Mouse (Mus musculus): ENCODE measurements at regions not wholly inside any gene's neighbourhood (a gene's known extent, or its start where the extent isn't known, plus 50 kb on each side); places are given as distances from the start of the nearest gene placed in this dataset.

DNA sequence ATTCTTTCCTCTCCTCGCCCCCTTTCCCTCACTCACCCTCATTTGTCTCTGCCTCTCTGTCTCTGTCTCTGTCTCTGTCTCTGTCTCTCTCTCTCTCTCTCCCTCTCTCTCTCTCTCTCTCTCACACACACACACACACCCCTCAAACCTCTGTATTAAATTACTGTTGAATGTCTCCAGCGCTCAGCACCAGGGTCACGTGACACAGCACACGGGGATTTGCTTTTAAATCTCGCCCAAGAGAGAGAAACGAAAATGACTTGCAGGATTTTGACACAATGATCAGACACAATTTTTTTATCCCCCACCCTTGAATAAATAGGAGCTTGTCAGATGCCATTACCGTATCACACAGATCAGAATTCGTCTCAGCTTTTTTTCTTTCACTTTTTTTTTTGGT, 125.2 kb downstream of the En1 start:
- Histone ChIP-seq H3K4me3 (replicated peaks) (no peak overlapping the region), H3K36me3 (replicated peaks; ENCODE audit: low read length) (no peaks in the 10 kb centered on the region), H3K27me3 (replicated peaks) (no peaks in the 10 kb centered on the region), H3K9me3 (no peaks in the 10 kb centered on the region; the same call in 1 of the 2 replicates), H3K4me1 (no peaks in the 10 kb centered on the region)
- TF ChIP-seq FLI1 (IDR thresholded peaks at IDR 0.05; ENCODE audit: low read length) (no peak), GATA1 (IDR thresholded peaks at IDR 0.05; ENCODE audit: borderline replicate concordance, low read length) (no peak)

GRCm38 (mm10) chr1:120732003-120732402, 129.8 kb downstream of the En1 start:
- TF ChIP-seq FLI1 (IDR thresholded peaks at IDR 0.05; ENCODE audit: low read length) (no peak), GATA1 (IDR thresholded peaks at IDR 0.05; ENCODE audit: borderline replicate concordance, low read length) (no peak)
- Histone ChIP-seq H3K4me1 (no peaks in the 10 kb centered on the region), H3K9me3 (no peaks in the 10 kb centered on the region; the same call in 1 of the 2 replicates), H3K36me3 (replicated peaks; ENCODE audit: low read length) (no peaks in the 10 kb centered on the region), H3K27me3 (replicated peaks) (no peaks in the 10 kb centered on the region), H3K4me3 (replicated peaks) (no peak overlapping the region)

GRCm38 (mm10) chr1:120733683-120734082, 131.5 kb downstream of the En1 start:
- H3K4me1 ChIP-seq, result no peaks in the 10 kb centered on the region
- TF ChIP-seq FLI1 (IDR thresholded peaks at IDR 0.05; ENCODE audit: low read length), result no peak
- TF ChIP-seq GATA1 (IDR thresholded peaks at IDR 0.05; ENCODE audit: borderline replicate concordance, low read length), result no peak
- no peaks in the 10 kb centered on the region for H3K27me3 ChIP-seq (replicated peaks)
- H3K4me3 ChIP-seq (replicated peaks), result no peak overlapping the region
- peaks cover 4% of the 10 kb centered on the region; the same call in 1 of the 2 replicates for H3K9me3 ChIP-seq
- no peaks in the 10 kb centered on the region for H3K36me3 ChIP-seq (replicated peaks; ENCODE audit: low read length)

- Histone ChIP-seq H3K9me3 (peaks cover 9% of the 10 kb centered on the region), H3K4me3 (replicated peaks) (no peak overlapping the region), H3K4me1 (no peaks in the 10 kb centered on the region), H3K36me3 (replicated peaks; ENCODE audit: low read length) (no peaks in the 10 kb centered on the region), H3K27me3 (replicated peaks) (no peaks in the 10 kb centered on the region)
- no peak for TF ChIP-seq FLI1 (IDR thresholded peaks at IDR 0.05; ENCODE audit: low read length)
These were observed 132.6 kb downstream of the En1 start for GRCm38 (mm10) chr1:120734846-120735245.

- TF ChIP-seq FLI1 (IDR thresholded peaks at IDR 0.05; ENCODE audit: low read length) (no peak), GATA1 (IDR thresholded peaks at IDR 0.05; ENCODE audit: borderline replicate concordance, low read length) (no peak)
These were observed 137.3 kb downstream of the En1 start for GRCm38 (mm10) chr1:120739499-120739898.

DNA sequence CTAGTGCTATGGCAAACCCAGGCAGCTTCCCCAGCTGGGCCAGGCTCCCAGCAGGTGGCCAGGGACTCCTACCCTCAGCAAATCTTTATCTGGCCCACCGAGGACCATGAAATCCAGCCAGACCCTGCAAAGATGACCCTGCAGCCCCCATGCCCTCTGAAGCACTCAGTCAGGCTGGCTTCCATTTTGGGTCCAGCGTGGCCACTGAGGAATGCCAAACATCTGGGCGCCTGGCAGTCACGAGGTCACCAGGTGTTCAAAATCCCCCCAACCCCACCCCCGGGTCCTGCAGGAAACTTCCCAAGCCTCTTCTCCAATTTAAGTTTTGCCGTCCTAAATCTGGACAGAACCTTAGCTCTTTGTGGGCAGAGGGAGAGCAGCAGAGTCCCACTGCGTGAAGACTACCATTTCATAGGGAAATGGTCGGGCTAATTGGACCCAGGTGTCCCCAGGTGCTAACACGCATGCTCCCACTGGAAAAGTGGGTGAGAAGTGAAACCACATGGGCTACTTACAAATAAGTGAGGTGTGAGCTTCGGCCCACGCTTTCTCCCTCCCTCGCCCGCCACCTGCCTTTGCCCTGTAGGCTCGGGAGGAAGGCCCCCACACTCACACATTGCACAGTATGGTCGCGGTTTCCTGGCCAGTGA, 139.0 kb downstream of the En1 start:
- TF ChIP-seq FLI1 (IDR thresholded peaks at IDR 0.05; ENCODE audit: low read length) (no peak), GATA1 (IDR thresholded peaks at IDR 0.05; ENCODE audit: borderline replicate concordance, low read length) (no peak)
- H3K27me3 ChIP-seq (replicated peaks), result no peaks in the 10 kb centered on the region
- peak overlapping the region; percentile 14 for H3K4me3 ChIP-seq (replicated peaks)
- H3K36me3 ChIP-seq (replicated peaks; ENCODE audit: low read length), result no peaks in the 10 kb centered on the region
- H3K9me3 ChIP-seq, result peaks cover 31% of the 10 kb centered on the region
- no peaks in the 10 kb centered on the region for H3K4me1 ChIP-seq

More at GRCm38 (mm10) chr1:120739499-120739898, 137.3 kb downstream of the En1 start:
- Histone ChIP-seq H3K9me3 (peaks cover 31% of the 10 kb centered on the region), H3K27me3 (replicated peaks) (no peaks in the 10 kb centered on the region), H3K4me1 (no peaks in the 10 kb centered on the region), H3K4me3 (replicated peaks) (no peak overlapping the region), H3K36me3 (replicated peaks; ENCODE audit: low read length) (no peaks in the 10 kb centered on the region)

DNA sequence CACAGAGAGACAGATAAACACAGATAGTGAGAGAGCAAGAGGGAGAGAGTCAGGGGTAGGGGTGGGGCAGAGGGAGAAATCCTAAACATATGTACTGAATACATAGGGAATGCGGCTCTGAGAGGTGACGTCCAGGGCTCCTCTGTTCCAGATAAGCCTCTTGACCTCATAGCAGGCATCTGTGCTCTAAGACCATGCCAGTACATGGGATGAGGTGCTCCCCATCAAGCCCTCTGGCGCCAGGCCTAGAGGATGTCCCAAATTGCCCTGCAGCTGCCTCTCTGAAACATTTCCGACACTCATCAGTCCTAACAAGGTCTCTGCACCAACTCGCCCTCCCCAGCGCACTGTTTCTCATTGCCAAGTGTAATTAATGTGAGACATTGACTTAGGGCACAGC, 146.7 kb downstream of the En1 start:
- no peaks in the 10 kb centered on the region for H3K27me3 ChIP-seq (replicated peaks)
- no peak for TF ChIP-seq FLI1 (IDR thresholded peaks at IDR 0.05; ENCODE audit: low read length)
- TF ChIP-seq GATA1 (IDR thresholded peaks at IDR 0.05; ENCODE audit: borderline replicate concordance, low read length), result no peak
- no peak overlapping the region for H3K4me3 ChIP-seq (replicated peaks)
- peaks cover 14% of the 10 kb centered on the region for H3K9me3 ChIP-seq
- H3K36me3 ChIP-seq (replicated peaks; ENCODE audit: low read length), result no peaks in the 10 kb centered on the region
- H3K4me1 ChIP-seq, result no peaks in the 10 kb centered on the region

DNA sequence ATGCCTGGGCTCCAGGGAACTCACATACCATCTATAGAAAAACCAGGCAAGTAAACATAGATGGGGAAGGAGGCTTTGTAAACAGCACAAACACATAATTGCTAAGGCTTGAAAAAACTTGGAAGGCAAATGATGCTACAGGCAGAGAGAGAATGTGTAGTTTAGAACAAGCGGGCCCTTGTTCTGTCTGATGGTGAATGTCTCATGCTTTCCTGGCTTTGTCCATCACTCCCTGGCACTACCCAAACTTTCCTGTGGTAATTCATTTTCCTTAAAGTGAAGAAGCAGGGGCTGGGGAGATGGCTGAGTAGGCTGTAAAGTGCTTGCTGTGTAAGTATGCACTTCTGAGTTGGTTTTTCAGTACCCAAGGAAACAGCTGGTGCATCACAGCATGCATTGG, 151.2 kb downstream of the En1 start:
- no peaks in the 10 kb centered on the region for H3K36me3 ChIP-seq (replicated peaks; ENCODE audit: low read length)
- no peaks in the 10 kb centered on the region for H3K4me1 ChIP-seq
- peaks cover 13% of the 10 kb centered on the region for H3K9me3 ChIP-seq
- TF ChIP-seq FLI1 (IDR thresholded peaks at IDR 0.05; ENCODE audit: low read length) (no peak), GATA1 (IDR thresholded peaks at IDR 0.05; ENCODE audit: borderline replicate concordance, low read length) (no peak)
- no peak overlapping the region for H3K4me3 ChIP-seq (replicated peaks)
- H3K27me3 ChIP-seq (replicated peaks), result no peaks in the 10 kb centered on the region

- Histone ChIP-seq H3K4me3 (replicated peaks) (no peak overlapping the region), H3K36me3 (replicated peaks; ENCODE audit: low read length) (no peaks in the 10 kb centered on the region), H3K4me1 (no peaks in the 10 kb centered on the region), H3K9me3 (peaks cover 6% of the 10 kb centered on the region), H3K27me3 (replicated peaks) (no peaks in the 10 kb centered on the region)
- no peak for TF ChIP-seq GATA1 (IDR thresholded peaks at IDR 0.05; ENCODE audit: borderline replicate concordance, low read length)
- TF ChIP-seq FLI1 (IDR thresholded peaks at IDR 0.05; ENCODE audit: low read length), result no peak
These were observed 152.1 kb downstream of the En1 start for GRCm38 (mm10) chr1:120754337-120754736.

- Histone ChIP-seq H3K27me3 (replicated peaks) (no peaks in the 10 kb centered on the region), H3K9me3 (peaks cover 10% of the 10 kb centered on the region; the same call in 1 of the 2 replicates), H3K36me3 (replicated peaks; ENCODE audit: low read length) (no peaks in the 10 kb centered on the region), H3K4me1 (no peaks in the 10 kb centered on the region), H3K4me3 (replicated peaks) (no peak overlapping the region)
- no peak for TF ChIP-seq FLI1 (IDR thresholded peaks at IDR 0.05; ENCODE audit: low read length)
- TF ChIP-seq GATA1 (IDR thresholded peaks at IDR 0.05; ENCODE audit: borderline replicate concordance, low read length), result no peak
These were observed 155.1 kb downstream of the En1 start for GRCm38 (mm10) chr1:120757283-120757821.
